Mouse (Mus musculus) cerebellum, adult (tissue): ENCODE measurements around the gene Nes.

Experiments used
- ATAC-seq: cut with Nextera tagmentation; 2 replicates; pipeline ENCODE4 v1.9.2; 2017; ENCODE audit warnings: mild to moderate bottlenecking, moderate library complexity, mixed read lengths; ENCODE audit not compliant: insufficient number of reproducible peaks, low FRiP score, low TSS enrichment

Gene Nes

GRCm38 (mm10) chr3:87970939-87971488, at the start of gene Nes:
Gene Nes, plus strand, starts transcription at chr3:87971078.
- ATAC-seq, result no peak; the same call in 1 of the 2 replicates

GRCm38 (mm10) chr3:87924996-87925395, 45.9 kb upstream of the Nes start:
- no peak for ATAC-seq

GRCm38 (mm10) chr3:87927452-87927851, 43.4 kb upstream of the Nes start:
- no peak for ATAC-seq

GRCm38 (mm10) chr3:87929341-87930077, 41.4 kb upstream of the Nes start:
- no peak; the same call in 1 of the 2 replicates for ATAC-seq

- peak; percentile 92 for ATAC-seq
Observed at GRCm38 (mm10) chr3:87930078-87930795, 40.6 kb upstream of the Nes start, which contains the start of the genes Isg20l2 and Rrnad1. Gene Isg20l2, plus strand, starts transcription at chr3:87930314. Gene Rrnad1, minus strand, starts transcription at chr3:87930717.

- ATAC-seq, result no peak
Observed at GRCm38 (mm10) chr3:87934026-87934425, 36.9 kb upstream of the Nes start.

GRCm38 (mm10) chr3:87934501-87934900, 36.4 kb upstream of the Nes start:
- ATAC-seq, result no peak

GRCm38 (mm10) chr3:87935201-87935600, 35.7 kb upstream of the Nes start:
- no peak for ATAC-seq

GRCm38 (mm10) chr3:87935776-87936175, 35.1 kb upstream of the Nes start:
- ATAC-seq, result no peak

- ATAC-seq, result no peak
Observed at GRCm38 (mm10) chr3:87940611-87941010, 30.3 kb upstream of the Nes start.

GRCm38 (mm10) chr3:87942471-87942870, 28.4 kb upstream of the Nes start:
- ATAC-seq, result no peak

GRCm38 (mm10) chr3:87943586-87943985, 27.3 kb upstream of the Nes start:
- ATAC-seq, result no peak

GRCm38 (mm10) chr3:87944838-87945600, 25.9 kb upstream of the Nes start:
- ATAC-seq, result no peak

- no peak for ATAC-seq
Observed at GRCm38 (mm10) chr3:87945781-87946540, 24.9 kb upstream of the Nes start.

- ATAC-seq, result no peak
Observed at GRCm38 (mm10) chr3:87946541-87946860, 24.4 kb upstream of the Nes start.

GRCm38 (mm10) chr3:87947056-87947810, 23.6 kb upstream of the Nes start:
- ATAC-seq, result no peak

- no peak for ATAC-seq
Observed at GRCm38 (mm10) chr3:87947811-87948199, 23.1 kb upstream of the Nes start.

GRCm38 (mm10) chr3:87948378-87949265, 22.3 kb upstream of the Nes start, which contains the start of gene Crabp2:
Gene Crabp2, plus strand, starts transcription at chr3:87948666.
- ATAC-seq, result no peak
